Mouse (Mus musculus): ENCODE data around the gene Mgat5.

Gene Mgat5

DNA sequence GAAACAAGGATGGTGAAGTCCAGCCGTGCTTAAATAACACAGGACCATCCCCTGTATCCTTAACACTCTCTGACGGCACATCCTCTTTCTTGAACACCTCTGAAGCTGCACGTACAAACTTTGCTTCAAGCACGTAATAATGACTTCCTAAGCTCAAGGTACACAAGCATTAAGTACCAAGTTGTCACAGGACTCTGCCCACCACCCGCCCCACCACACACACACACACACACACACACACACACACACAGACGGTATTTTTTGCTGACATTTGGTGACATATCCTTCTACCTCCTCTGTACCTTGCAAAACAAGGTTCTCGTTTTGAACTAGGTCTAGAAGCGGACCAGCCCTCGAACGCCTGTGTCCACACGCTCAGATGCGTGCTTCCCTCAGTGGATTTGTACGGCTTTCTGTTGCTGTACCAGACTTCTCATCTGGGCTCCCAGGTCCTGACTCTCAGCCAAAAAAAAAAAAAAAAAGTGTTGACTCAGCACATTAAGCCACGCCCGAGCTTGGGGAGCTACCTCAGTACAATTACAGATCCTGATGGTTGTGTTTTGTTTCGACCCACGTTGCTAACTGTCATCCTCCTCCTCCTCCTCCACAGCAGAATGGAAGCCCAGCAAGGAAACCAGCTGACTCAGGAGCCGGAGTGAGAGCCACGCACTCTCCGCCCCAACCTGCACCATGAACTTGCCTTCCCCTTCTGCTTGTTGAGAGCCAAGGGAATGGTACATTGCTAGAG, 101.4 kb downstream of the Mgat5 start:
- DNase-seq (ENCODE audit: low spot score): no peak

DNA sequence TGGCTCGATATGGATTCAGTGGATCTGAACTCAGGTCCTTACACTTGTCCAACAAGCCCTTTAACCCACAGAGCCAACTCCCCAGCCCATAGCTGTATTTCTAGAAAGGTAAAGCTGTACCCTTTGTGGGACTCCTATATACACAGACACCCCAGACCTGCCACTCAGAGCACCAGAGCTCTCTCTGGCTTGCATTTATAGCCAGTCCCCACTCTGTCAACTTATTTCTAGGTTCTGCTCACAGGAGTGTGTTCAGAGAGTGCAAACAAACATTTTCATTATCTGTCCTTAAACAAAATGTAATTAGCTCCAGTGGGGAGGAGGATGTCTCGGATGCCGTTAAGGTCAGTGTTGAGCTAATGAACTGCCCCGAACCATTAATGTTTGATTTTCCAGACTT, 102.5 kb downstream of the Mgat5 start:
- no peak for DNase-seq (ENCODE audit: low spot score)

DNA sequence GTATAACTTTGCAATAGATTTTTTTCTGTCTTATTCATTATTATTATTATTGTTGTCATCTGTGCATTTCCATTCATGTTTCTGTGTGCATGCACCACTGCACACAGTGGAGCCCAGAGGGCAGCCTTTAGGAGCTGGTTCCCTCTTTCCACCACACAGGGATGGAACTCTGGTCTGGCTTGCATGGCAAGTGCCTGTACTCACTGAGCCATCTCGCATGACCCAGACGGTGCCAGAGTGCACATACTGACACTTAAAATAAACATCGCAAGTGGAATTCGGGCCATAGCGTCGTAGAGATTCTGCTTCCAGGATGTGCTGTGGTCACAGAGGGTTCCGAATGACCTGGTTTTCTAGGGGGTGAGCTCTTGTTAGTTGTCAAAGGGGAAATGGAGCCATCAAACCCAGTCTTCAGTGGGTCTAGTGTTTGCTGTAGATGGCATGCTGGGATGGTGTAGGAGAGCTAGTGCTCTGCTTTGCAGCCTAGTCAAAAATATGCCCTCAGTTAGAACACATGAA, 103.5 kb downstream of the Mgat5 start:
- DNase-seq (ENCODE audit: low spot score): no peak

DNA sequence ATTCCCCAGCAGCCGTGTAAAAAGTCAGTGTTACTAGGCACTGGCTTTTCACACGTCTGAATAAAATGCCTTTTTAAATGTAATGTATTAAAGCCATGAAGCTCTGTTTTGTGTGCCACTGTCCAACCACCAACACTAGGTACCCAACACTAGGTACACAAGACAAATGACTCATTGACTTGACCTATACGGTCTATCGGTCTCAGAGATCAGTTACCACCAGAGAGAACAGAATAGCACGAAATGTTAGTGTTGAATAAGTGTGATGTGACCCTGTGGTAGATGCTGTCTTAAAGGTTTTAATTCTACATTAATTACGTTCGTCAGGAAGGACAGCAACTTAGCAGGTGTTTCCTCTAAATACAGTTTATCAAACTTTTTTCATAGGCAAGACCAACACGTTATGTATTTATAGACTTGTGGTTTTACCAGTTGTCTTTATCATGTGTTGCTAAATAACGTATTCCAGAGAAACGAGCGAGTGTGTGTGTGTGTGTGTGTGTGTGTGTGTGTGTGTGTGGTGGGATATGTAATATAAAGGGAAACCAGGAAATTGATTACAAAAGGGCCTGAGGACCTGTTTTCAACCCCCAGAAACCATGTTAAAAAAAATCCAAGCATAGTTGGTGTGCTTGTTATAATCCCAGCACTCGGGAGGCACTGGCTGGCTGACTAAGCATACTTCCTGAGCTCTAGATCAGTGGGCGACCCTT, 104.3 kb downstream of the Mgat5 start:
- no peak for DNase-seq (ENCODE audit: low spot score)

DNA sequence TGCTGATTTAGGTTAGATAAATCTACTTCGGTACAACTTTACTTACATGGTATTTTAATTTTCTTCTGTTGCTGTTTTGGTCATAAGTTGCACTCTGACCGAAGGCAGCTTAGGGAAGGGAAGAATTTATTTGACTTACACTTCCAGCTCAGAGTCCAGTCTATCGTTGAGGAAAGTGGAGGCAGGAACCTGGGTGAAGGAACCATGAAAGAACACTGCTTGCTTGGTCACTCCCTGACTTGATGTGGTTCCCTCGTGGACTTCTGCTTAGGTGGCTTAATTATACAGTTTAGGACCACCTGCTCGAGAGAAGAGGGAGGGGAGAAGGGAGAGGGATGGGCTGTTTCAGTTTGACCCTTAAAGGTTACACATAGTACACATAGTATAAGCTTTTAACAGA, 105.2 kb downstream of the Mgat5 start:
- no peak for DNase-seq (ENCODE audit: low spot score)

DNA sequence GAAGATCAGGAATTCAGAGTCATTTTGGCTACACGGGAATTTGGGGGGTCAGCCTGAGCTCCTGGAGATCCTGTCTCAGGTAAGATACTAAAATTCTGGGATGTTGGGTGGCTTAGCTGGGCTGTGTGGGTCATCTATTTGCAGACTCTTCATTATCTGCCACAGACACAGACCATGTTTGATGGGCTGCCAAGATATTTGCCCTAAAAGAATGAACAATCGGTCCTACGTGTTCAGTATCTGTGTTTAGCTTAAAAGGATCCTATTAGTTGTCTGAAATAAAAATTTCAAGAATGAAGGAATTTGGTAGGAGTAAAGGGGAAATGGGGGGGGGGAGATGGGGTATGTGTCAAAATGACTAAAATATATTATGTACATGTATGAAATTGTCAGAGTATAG, 105.9 kb downstream of the Mgat5 start:
- no peak for DNase-seq (ENCODE audit: low spot score)

DNA sequence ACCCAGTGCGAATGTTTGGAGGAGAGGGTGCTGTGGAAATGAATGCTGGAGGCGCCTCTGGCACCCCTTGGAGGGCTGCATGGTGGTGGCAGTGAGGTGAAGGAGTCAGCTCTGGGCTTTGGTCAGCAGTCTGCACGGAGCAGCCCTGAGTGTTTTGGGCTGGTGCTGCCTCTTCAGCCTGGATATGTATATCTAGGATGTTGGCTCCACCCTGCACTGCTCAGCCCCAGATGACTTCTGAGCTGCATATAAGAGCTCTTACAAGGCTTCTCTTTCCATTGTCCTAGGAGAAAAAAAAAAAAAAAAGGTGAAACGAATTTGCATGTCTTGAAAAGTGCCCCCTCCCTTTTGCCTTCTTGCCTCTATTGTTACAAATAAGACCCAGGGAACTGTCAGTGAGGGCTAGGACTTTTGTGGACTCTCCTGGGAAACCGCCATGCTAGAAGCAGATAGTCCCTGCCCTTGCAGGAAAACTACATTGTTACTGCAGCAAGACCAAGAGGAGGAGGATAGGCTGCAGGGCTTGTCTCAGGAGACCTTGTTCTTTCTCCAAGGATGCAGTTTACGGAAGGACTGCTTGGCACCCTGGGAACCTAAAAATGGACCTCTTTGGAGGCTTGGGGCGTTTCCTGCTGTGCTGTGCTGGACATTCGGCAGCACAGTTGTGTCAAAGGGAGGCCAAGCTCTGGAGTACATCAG, 109.0 kb downstream of the Mgat5 start:
- DNase-seq (ENCODE audit: low spot score): no peak

DNA sequence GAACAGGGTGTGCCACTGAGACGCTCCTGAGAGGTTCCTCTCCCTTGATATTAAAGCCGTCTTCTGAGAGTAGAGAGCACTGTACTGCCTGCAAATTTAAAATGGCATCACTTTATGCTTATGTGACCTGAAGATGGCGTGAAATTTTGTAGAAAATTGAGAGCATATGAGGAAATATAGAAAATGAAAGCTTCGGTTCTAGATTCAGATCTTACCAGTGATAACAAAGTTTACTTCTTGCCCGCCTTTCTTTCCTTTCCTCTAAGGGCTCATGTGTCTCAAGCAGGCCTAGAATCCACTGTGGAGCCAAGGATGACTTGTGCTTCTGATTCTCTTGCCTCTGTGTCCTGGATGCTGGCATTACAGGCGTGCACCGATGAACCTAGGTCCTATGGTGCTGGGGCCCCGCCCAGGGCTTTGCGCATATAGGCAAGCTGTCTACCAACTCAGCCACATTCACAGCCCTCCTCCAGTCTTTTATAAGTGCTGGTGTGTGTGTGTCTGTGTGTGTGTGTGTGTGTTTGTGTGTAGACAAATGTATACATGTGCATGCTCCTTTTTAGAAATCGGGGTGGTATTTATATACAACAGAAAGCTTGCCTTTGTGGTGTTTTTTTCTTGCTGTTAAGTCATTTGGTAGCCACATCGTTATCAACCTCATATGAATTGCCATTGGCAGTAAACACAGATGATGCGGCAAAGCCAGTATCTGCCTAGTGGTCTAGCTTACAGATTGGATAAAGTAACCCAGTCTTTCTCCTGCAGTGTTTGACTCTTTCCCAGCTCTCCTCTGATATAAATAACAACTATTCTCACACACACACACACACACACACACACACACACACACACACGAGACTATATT, 111.2 kb downstream of the Mgat5 start:
- no peak for DNase-seq (ENCODE audit: low spot score)

DNA sequence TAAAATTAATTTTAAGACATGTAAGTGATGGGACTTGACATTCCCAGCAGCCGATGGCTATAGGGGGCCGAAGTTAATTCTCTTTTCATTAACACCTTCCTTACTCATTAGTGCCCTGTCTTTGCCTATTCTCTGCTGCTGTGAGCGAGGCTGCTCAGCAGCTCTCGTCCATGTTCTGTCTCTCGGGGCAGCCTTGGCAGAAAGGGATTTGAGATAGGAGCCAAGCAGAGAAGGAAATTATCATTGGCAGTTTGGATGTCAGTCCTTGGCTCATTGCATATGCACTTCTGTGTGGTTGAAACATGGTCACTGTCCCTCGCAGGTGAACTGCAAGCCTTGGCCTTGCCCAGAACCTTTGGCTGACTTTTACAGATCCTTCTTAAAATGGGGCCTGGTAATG, 111.8 kb downstream of the Mgat5 start:
- DNase-seq (ENCODE audit: low spot score): no peak

DNA sequence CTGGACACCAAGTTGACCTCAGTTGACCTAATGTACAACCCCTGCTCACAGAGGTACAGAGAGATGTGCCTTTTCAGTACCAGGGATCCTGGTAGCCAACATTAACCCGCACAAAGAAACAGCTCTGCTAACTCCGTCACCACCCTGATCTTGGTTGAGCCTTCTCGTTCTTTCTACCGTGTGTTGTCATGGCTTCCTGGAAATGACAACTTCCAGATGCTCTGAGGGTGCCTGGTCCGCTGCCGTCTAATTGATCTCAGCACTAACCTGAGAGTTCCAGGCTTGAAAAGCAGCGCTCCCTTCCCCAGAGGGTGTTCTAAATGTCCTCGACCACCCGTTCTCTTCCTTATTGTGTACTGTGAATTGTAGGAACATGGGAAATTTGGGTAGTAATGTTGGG, 112.7 kb downstream of the Mgat5 start:
- no peak for DNase-seq (ENCODE audit: low spot score)

DNA sequence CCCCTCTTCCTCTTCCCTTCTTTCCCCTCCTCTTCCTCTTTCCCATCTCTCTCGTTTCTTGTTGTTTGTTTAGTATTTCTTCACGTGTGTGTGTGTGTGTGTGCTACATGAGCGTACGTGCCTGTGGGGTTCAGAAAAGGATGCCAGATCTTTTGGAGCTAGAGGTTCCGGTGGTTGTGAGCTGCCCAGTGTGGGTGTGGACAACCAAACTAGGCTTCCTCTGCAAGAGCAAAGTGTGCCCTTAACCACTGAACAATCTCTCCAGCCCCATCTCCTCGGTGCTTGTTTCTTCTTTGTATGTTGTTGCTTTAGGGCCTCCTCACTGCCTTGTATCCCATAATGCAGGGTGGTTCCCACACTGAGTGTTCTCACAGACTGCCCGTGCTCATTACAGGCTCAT, 113.7 kb downstream of the Mgat5 start:
- DNase-seq (ENCODE audit: low spot score): no peak

DNA sequence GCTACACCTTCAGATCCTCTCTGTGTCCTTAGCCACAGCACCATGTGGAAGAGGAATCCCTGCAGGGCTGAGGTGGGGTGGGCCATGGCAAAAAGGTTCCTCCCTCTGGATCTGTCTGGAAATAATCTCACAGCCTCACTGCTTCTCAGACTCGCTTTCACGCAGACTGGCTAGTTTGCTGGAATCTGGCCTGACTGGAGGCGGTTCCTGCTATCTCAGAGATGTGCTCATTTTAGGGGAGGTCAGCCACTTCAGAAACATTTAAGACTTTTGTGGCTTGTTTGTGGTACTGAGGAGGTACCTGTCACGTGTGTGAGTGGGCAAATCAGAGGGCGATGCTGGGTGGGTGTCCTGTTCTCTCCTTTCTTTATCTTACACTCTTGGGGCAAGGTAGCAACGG, 115.0 kb downstream of the Mgat5 start:
- DNase-seq (ENCODE audit: low spot score): no peak

DNA sequence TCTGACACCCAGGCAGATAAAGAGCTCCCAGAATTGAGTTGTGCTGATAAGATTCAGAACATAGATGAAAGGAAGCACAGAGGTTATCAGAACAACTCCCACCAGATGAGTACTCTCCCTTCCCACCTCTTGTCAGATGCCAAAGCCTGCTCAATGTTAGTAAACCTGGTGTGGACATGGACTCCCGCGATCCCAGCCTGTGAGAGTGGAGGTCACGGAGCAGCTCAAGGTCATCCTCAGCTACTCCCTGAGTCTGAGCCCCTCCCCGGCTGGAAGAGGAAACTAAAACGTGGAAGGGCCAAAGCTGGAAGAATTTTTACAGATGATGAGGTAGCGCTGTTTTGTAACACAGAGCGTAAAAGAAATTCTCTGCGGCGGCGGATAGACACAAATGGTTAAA, 116.1 kb downstream of the Mgat5 start:
- DNase-seq (ENCODE audit: low spot score): no peak

DNA sequence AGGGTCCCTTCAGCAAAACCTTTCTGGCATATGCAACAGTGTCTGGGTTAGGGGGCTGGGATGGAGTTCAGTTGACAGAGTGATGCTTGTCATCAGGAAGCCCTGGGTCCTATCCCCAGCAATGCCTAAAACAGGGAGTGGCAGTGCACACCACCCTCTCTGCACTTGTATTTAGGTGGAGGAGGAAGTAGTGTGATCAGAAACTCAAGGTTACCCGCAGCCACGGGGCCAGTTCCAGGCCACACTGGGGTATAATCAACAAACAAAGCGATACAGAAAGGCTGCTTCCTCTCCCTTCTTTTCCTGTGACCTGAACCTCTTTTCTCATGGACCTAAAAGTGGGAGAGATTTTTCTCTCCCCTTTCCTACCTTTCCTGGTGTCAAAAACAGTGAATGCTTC, 116.8 kb downstream of the Mgat5 start:
- no peak for DNase-seq (ENCODE audit: low spot score)

DNA sequence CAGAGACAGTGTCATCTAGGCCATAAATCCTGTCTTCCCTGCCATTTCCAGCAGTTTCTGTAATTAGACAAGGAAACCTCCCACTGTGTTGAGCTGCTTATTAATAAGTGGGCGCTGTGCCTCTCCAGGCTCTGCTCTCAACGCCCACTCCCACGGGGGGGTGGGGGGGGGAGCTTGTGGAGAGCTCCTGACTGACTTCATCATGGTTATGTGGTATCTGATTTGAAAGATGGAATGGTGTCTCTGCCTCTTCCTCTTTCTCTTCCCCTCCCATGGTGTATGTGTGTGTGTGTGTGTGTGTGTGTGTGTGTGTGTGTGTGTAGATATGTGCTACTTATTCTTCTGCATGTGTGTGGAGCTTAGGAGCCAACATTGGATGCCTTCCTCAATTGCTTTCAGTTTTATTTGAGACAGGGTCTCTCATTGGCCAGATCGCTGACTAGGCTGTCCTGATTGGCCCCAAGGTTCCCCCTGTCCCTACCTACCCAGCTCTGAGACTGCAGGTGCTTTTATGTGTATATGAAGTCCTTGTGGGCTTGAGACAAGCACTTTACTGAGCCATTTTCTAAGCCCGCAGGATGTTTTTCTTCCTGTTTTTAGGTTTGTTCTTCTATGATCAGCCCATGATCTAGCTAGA, 117.5 kb downstream of the Mgat5 start:
- DNase-seq (ENCODE audit: low spot score): no peak

DNA sequence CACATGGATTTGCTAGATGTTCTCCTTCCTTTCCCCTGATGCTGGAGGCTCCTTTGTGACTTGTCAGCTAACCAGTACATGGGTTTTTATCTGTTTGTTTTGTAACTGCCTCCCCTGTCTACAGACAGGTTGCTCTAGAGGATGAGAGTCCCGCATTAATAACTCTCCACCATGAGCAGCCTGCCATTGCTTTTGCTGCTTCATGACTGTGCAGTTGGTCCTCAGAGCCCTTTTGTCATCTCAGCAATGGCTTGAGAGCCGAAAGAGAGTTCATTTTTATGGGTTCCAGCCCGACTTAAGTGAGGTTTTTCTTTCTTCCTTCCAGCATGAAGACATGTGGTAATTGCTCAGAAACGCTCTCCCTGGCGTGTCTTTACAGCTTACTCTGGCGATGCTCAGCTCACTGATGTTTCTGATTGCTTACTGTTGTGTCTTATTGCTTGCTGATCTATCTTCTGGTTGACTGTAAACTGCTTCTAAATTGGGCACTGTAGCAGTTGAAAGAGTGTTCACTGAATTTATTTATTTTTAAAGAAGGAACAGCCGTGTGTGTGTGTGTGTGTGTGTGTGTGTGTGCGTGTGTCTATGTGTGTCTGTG, 120.9 kb downstream of the Mgat5 start:
- no peak for DNase-seq (ENCODE audit: low spot score)

DNA sequence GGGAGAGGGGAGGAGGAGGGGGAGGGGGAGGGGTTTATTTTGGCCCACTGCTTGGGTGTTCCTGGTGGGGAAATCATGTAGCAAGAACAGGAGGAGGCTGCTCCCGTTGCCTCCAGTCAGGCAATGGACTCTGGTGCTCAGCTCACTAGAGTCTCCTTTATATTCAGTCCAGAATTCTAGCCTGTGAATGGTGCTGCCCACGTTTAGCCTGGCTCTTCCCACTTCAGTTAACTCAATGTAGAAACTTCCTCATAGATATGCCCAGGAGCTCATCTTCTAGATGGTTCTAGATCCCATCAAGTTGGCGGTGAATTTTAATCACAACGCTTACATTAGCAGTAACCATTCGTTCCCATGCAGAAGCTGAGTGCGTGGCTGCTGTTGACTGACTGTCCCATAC, 123.0 kb downstream of the Mgat5 start:
- no peak for DNase-seq (ENCODE audit: low spot score)

DNA sequence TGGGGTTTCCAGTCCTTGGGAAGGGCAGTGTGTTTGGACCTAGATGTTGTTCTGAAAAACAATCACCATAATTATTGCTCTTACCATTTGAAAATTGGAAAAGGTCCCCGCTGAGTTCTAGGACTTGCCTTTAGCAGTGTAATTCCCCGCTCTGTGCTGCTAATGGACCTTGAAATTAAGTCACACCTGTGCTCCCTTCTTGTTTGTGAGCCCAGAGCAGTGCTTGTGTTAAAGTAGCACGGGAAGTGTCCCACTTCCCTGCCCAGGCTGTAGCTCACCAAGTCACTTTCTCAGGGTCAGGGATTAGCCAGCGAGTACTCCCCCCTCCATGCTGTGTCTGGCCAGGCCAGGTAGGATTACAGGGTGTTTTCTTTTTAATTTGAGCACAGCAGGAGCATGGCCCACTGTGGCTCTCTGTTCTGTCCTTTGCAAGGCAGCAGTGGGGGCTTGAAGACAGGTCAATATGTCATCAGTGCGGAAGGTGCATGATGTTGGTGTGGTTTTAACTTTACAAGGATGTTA, 123.6 kb downstream of the Mgat5 start:
- DNase-seq (ENCODE audit: low spot score): no peak

DNA sequence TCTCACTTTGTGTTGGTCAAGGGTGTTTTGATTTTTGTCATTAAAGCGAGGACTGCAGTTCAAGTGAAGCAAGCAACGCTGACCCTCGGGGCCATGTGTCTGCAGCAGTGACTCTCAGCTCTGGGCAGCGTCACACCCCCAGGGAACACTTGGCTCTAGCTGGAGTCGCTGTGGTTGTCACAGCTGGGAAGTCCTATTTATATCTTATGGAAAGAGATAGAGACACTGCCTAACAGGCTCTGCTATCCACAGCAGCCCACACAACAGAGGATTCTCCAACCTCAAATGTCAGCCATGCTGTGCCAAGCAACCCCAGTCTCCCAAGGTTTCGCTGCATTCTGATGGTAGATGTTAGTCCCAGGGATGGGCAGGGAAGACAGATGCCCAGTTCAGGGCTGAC, 125.0 kb downstream of the Mgat5 start:
- DNase-seq (ENCODE audit: low spot score): no peak

DNA sequence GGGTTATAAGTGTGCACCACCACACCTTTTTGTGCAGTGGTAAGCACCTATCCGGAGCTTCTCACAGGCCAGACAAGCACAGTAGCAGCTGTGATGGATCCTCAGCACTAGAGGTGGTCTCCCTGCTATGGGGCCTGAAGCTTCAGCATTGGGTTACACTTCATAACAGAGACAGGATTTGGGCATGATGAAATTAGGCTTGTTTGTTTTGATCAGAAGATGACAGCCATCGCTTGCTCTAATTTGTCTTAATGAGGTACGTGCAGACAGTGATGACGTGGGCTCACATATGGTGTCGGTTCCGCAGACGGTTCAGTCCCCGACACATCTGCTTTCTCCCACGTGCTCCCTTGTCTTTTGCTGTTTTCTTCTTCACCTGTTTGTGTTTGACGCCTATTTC, 132.9 kb downstream of the Mgat5 start:
- no peak for DNase-seq (ENCODE audit: low spot score)
